Comparison of ENCODE assay signal across 29 mouse cellular contexts in the genomic region with DNA sequence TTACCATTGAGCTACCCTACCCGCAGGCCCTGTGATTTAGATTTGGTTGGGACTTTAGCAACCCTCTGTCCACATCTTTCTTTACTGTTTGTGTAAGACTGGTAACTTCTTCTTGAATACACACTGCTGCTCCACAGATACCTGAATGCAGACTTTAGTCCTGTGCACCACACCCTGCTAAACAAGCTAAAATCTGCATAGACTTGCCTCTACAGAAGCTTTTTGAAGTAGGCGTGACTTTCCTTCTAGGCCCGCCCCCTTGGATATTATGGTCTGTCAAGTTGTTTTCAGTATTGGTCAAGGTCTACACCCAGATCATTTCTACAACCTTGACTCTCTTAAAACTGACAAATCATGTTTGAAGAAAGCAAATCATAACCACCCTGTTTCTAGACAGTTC.
DNase-seq lines count a peak whose midpoint lies in the region; ATAC-seq and TF ChIP-seq lines count a peak whose summit lies in the region.
"Had no signal": no experiment of that assay in that cellular context is flagged by ENCODE, and none has a peak within 500 bp of the region (broad histone marks: within the 10 kb centered on the region; RNA-seq: fewer than 3 reads in every experiment).

No protein-coding gene starts in this region.

- no peaks in the 10 kb centered on the region for H3K9me3 ChIP-seq in intestine, embryonic 15.5 days
- no peaks in the 10 kb centered on the region for H3K9me3 ChIP-seq in intestine, postnatal 0 days (ENCODE audit: control insufficient read depth)
- no peaks in the 10 kb centered on the region for H3K9me3 ChIP-seq in stomach, embryonic 14.5 days (ENCODE audit: control insufficient read depth, low read depth, low read length)
- H3K9me3 ChIP-seq: embryonic facial prominence, embryonic 13.5 days; forebrain, embryonic 12.5 days; forebrain, embryonic 15.5 days; heart, embryonic 15.5 days; hindbrain, embryonic 12.5 days; hindbrain, embryonic 15.5 days had no signal

- no peaks in the 10 kb centered on the region for H3K4me1 ChIP-seq in intestine, embryonic 15.5 days (replicated peaks)
- H3K4me1 ChIP-seq in intestine, postnatal 0 days (replicated peaks; ENCODE audit: control insufficient read depth, insufficient read depth, low read length) = no peaks in the 10 kb centered on the region
- H3K4me1 ChIP-seq in stomach, embryonic 14.5 days (ENCODE audit: control insufficient read depth, insufficient read depth, low read length) = no peaks in the 10 kb centered on the region
- H3K4me1 ChIP-seq: forebrain, embryonic 15.5 days; heart, embryonic 12.5 days; heart, embryonic 15.5 days; hindbrain, embryonic 15.5 days had no signal

- DNase-seq in adrenal gland, adult 8-10 months = peak; percentile 7
- no peak for DNase-seq in adrenal gland, postnatal 4 days (ENCODE audit: low spot score in 2 of 2)
- peak; percentile 44 for DNase-seq in R1 (ENCODE audit: low read depth, low spot score)
- DNase-seq in layer of hippocampus, adult 9-11 months = no peak
- no peak for DNase-seq in spleen, postnatal 14 days (ENCODE audit: low spot score in 2 of 2)
- DNase-seq: B cell, adult 2 months; cerebellum, adult 11-12 months; cerebellum, adult 8-10 months; cerebellum, postnatal 10 days; cerebellum, postnatal 36 days; embryo, embryonic 11 days; gastrocnemius, postnatal 25 days; heart, adult 18-20 months; heart, postnatal 10 days; heart, postnatal 4 days; kidney, adult 2 months had no signal

- H3K4me2 ChIP-seq in intestine, embryonic 15.5 days (replicated peaks) = no peak overlapping the region
- H3K4me2 ChIP-seq in intestine, postnatal 0 days (replicated peaks; ENCODE audit: low read depth) = no peak overlapping the region
- no peak overlapping the region for H3K4me2 ChIP-seq in stomach, embryonic 14.5 days (replicated peaks; ENCODE audit: low read depth, low read length)
- H3K4me2 ChIP-seq: embryonic facial prominence, embryonic 13.5 days; forebrain, embryonic 12.5 days; forebrain, embryonic 15.5 days; heart, embryonic 12.5 days; heart, embryonic 15.5 days; hindbrain, embryonic 12.5 days; hindbrain, embryonic 15.5 days had no signal

- H3K9ac ChIP-seq in intestine, embryonic 15.5 days = no peak overlapping the region
- no peak overlapping the region for H3K9ac ChIP-seq in intestine, postnatal 0 days (ENCODE audit: low read depth, low read length)
- H3K9ac ChIP-seq in stomach, embryonic 14.5 days (replicated peaks; ENCODE audit: low read depth, low read length) = no peak overlapping the region
- H3K9ac ChIP-seq: embryonic facial prominence, embryonic 13.5 days; forebrain, embryonic 12.5 days; forebrain, embryonic 15.5 days; heart, embryonic 12.5 days; heart, embryonic 15.5 days; hindbrain, embryonic 12.5 days; hindbrain, embryonic 15.5 days had no signal

- H3K4me3 ChIP-seq in intestine, embryonic 15.5 days (replicated peaks) = no peak overlapping the region
- no peak overlapping the region for H3K4me3 ChIP-seq in intestine, postnatal 0 days (ENCODE audit: low read depth, low read length)
- H3K4me3 ChIP-seq in stomach, embryonic 14.5 days (ENCODE audit: low read depth, low read length) = no peak overlapping the region
- H3K4me3 ChIP-seq: embryonic facial prominence, embryonic 10.5 days; embryonic facial prominence, embryonic 13.5 days; erythroblast, embryonic 14.5 days; forebrain, embryonic 12.5 days; forebrain, embryonic 15.5 days; heart, embryonic 12.5 days; heart, embryonic 15.5 days; hindbrain, embryonic 12.5 days; hindbrain, embryonic 15.5 days had no signal

- no peaks in the 10 kb centered on the region for H3K36me3 ChIP-seq in intestine, embryonic 15.5 days
- H3K36me3 ChIP-seq in intestine, postnatal 0 days (ENCODE audit: control insufficient read depth, insufficient read depth) = no peaks in the 10 kb centered on the region
- H3K36me3 ChIP-seq in stomach, embryonic 14.5 days (ENCODE audit: control insufficient read depth, insufficient read depth, low read length) = no peaks in the 10 kb centered on the region
- H3K36me3 ChIP-seq: embryonic facial prominence, embryonic 10.5 days; embryonic facial prominence, embryonic 13.5 days; forebrain, embryonic 12.5 days; forebrain, embryonic 15.5 days; heart, embryonic 12.5 days; heart, embryonic 15.5 days; hindbrain, embryonic 12.5 days; hindbrain, embryonic 15.5 days had no signal

- no peak for TF ChIP-seq CTCF in intestine, postnatal 0 days (IDR thresholded peaks at IDR 0.05; ENCODE audit: low read depth)

- peak; percentile 45; the same call in 1 of the 2 replicates for ATAC-seq in intestine, embryonic 15.5 days
- ATAC-seq in intestine, postnatal 0 days = no peak
- ATAC-seq in stomach, embryonic 14.5 days (ENCODE audit: insufficient number of reproducible peaks, insufficient read depth, low FRiP score, low read depth) = 0 out of 2 replicates have a peak, but pooled peaks have one; percentile 33
- ATAC-seq: forebrain, embryonic 15.5 days had no signal

- 80% methylated on average over 3 of the region's 3 CpGs for WGBS in intestine, embryonic 15.5 days
- WGBS in intestine, postnatal 0 days = 75% methylated on average over 3 of the region's 3 CpGs
- WGBS in stomach, embryonic 14.5 days = 76% methylated on average over 3 of the region's 3 CpGs

- H3K27ac ChIP-seq in intestine, embryonic 15.5 days = no peak overlapping the region
- H3K27ac ChIP-seq in intestine, postnatal 0 days (ENCODE audit: low read depth, low read length) = no peak overlapping the region
- H3K27ac ChIP-seq in stomach, embryonic 14.5 days (ENCODE audit: low read length) = no peak overlapping the region
- H3K27ac ChIP-seq: embryonic facial prominence, embryonic 10.5 days; embryonic facial prominence, embryonic 13.5 days; forebrain, embryonic 12.5 days; forebrain, embryonic 15.5 days; heart, embryonic 15.5 days; hindbrain, embryonic 12.5 days; hindbrain, embryonic 15.5 days had no signal

- no peaks in the 10 kb centered on the region for H3K27me3 ChIP-seq in intestine, embryonic 15.5 days (replicated peaks)
- H3K27me3 ChIP-seq in intestine, postnatal 0 days (replicated peaks; ENCODE audit: control insufficient read depth, insufficient read depth, low read length) = no peaks in the 10 kb centered on the region
- H3K27me3 ChIP-seq in stomach, embryonic 14.5 days (ENCODE audit: control insufficient read depth, insufficient read depth, low read length) = no peaks in the 10 kb centered on the region
- H3K27me3 ChIP-seq: CH12.LX; embryonic facial prominence, embryonic 13.5 days; forebrain, embryonic 12.5 days; forebrain, embryonic 15.5 days; heart, embryonic 12.5 days; heart, embryonic 15.5 days; hindbrain, embryonic 12.5 days; hindbrain, embryonic 15.5 days had no signal

Comparison
In these comparisons a context has a peak if more than half of its experiments do, and no peak if none do; other contexts are left out.
1. DNase-seq: peak in adrenal gland, adult 8-10 months (single experiment) and R1 (single experiment); none in adrenal gland, postnatal 4 days (0 of 2), layer of hippocampus, adult 9-11 months (single experiment) and spleen, postnatal 14 days (0 of 2).